Mouse (Mus musculus) ES-Bruce4 (cell line): ENCODE measurements around the gene Ttbk1.

Source experiments
- CTCF ChIP-seq: IDR thresholded peaks from one replicate; pipeline ENCODE4 v1.8.1; 2011; ENCODE audit warnings: low read depth, low read length
- POLR2A ChIP-seq: IDR thresholded peaks from one replicate; pipeline ENCODE4 v1.8.1; 2011; ENCODE audit warnings: low read length; ENCODE audit not compliant: insufficient read depth

- TF ChIP-seq CTCF (no peak), POLR2A (no peak)
Observed at GRCm38 (mm10) chr17:46525065-46525464, 37.6 kb upstream of the Ttbk1 start.
